In genomic region chr4:105843656-105844055, GRCm38 (mm10) we compare ENCODE assay signal across 18 mouse cellular contexts. TPM values are rescaled to one million over a fixed set of nuclear protein-coding genes. Genes with fewer than 3 reads are reported as not detected.
"Had no signal": no experiment of that assay in that cellular context is flagged by ENCODE, and none has a peak within 500 bp of the region (broad histone marks: within the 10 kb centered on the region; RNA-seq: fewer than 3 reads in every experiment).

No protein-coding gene starts in this region.

- H3K4me3 ChIP-seq: limb, embryonic 12.5 days; liver, embryonic 13.5 days; lung, embryonic 15.5 days; midbrain, embryonic 10.5 days; myocyte; neural tube, embryonic 15.5 days had no signal

- H3K36me3 ChIP-seq: limb, embryonic 12.5 days; liver, embryonic 13.5 days; lung, embryonic 15.5 days; midbrain, embryonic 10.5 days; neural tube, embryonic 15.5 days had no signal

- H3K27me3 ChIP-seq: limb, embryonic 12.5 days; liver, embryonic 13.5 days; lung, embryonic 15.5 days; neural tube, embryonic 15.5 days had no signal

- H3K9ac ChIP-seq: limb, embryonic 12.5 days; liver, embryonic 13.5 days; liver, postnatal 0 days; lung, embryonic 15.5 days; neural tube, embryonic 15.5 days had no signal

- H3K4me1 ChIP-seq: liver, embryonic 13.5 days; lung, embryonic 15.5 days; midbrain, embryonic 10.5 days; neural tube, embryonic 15.5 days had no signal

- ATAC-seq: intestine, embryonic 16.5 days; liver, postnatal 0 days had no signal

- H3K4me2 ChIP-seq: limb, embryonic 12.5 days; liver, embryonic 13.5 days; lung, embryonic 15.5 days; neural tube, embryonic 15.5 days had no signal

- DNase-seq: layer of hippocampus, postnatal 36 days; liver; liver, embryonic 13.5 days; liver, postnatal 0 days; lung, postnatal 14 days; midbrain, embryonic 14.5 days; thymus, adult 2 months; thymus, postnatal 25 days had no signal

- H3K9me3 ChIP-seq: liver, embryonic 13.5 days; lung, embryonic 15.5 days; midbrain, embryonic 10.5 days; neural tube, embryonic 15.5 days had no signal

- H3K27ac ChIP-seq: limb, embryonic 12.5 days; liver, embryonic 13.5 days; lung, embryonic 15.5 days; midbrain, embryonic 10.5 days; neural tube, embryonic 15.5 days; stomach, postnatal 0 days had no signal

RNA-seq across cellular contexts. Expression of gene Gm12728, which starts 54.0 kb away (rescaled TPM):
- total RNA-seq: layer of hippocampus, postnatal 36 days; left cerebral cortex, postnatal 36 days had no signal
- polyA plus RNA-seq: intestine, embryonic 16.5 days; limb, embryonic 12.5 days; liver, embryonic 13.5 days; liver, postnatal 0 days; lung, embryonic 15.5 days; midbrain, embryonic 10.5 days; midbrain, embryonic 14.5 days; myocyte; neural tube, embryonic 11.5 days; neural tube, embryonic 15.5 days; thymus, adult 2 months; urinary bladder, adult 2 months had no signal
